Mouse (Mus musculus) cerebellum, adult 2 months (tissue): ENCODE measurements at regions not wholly inside any gene's neighbourhood (a gene's known extent, or its start where the extent isn't known, plus 50 kb on each side); places are given as distances from the start of the nearest gene placed in this dataset.

Source experiments
- CTCF ChIP-seq: fragments of 200-500 bp; IDR thresholded peaks from 2 replicates; pipeline ENCODE4 v1.5.1; 2011; ENCODE audit warnings: low read depth, mild to moderate bottlenecking, control low read depth, low read length, moderate library complexity, borderline replicate concordance; ENCODE audit not compliant: insufficient read depth
- POLR2A ChIP-seq: fragments of 200-500 bp; IDR thresholded peaks from 2 replicates; pipeline ENCODE4 v1.6.1; 2011; ENCODE audit warnings: low read length, control low read depth, borderline replicate concordance; ENCODE audit not compliant: insufficient read depth

GRCm38 (mm10) chr4:31609559-31609958, 354.3 kb upstream of the Map3k7 start:
- TF ChIP-seq CTCF: no peak
- no peak for TF ChIP-seq POLR2A
